8 mouse cellular contexts compared by ENCODE assay signal in genomic region chr5:33675964-33676363, GRCm38 (mm10). TPM values are rescaled to one million over a fixed set of nuclear protein-coding genes. Genes with fewer than 3 reads are reported as not detected.
A peak's percentile ranks its signal among the peaks of the same experiment; 100 is the strongest.
DNase-seq lines count a peak whose midpoint lies in the region; ATAC-seq and TF ChIP-seq lines count a peak whose summit lies in the region.

No protein-coding gene starts in this region.

- 8% methylated on average over 1 of the region's 1 CpGs for WGBS in heart, embryonic 13.5 days
- WGBS in embryonic facial prominence, embryonic 12.5 days: 0% methylated on average over 1 of the region's 1 CpGs

- no peak overlapping the region for H3K27ac ChIP-seq in heart, embryonic 13.5 days (replicated peaks)
- H3K27ac ChIP-seq in embryonic facial prominence, embryonic 12.5 days: no peak overlapping the region

- H3K4me2 ChIP-seq in heart, embryonic 13.5 days: no peak overlapping the region
- H3K4me2 ChIP-seq in embryonic facial prominence, embryonic 12.5 days (replicated peaks): no peak overlapping the region

- peak; percentile 90 for TF ChIP-seq CTCF in Patski (IDR thresholded peaks at IDR 0.05)

- peak overlapping the region; percentile 9; the same call in 1 of the 2 replicates for H3K9ac ChIP-seq in heart, embryonic 13.5 days
- H3K9ac ChIP-seq in embryonic facial prominence, embryonic 12.5 days: no peak overlapping the region

- no peaks in the 10 kb centered on the region for H3K27me3 ChIP-seq in heart, embryonic 13.5 days (replicated peaks)
- no peaks in the 10 kb centered on the region for H3K27me3 ChIP-seq in Patski
- no peaks in the 10 kb centered on the region for H3K27me3 ChIP-seq in embryonic facial prominence, embryonic 12.5 days

- peaks cover 9% of the 10 kb centered on the region for H3K4me1 ChIP-seq in heart, embryonic 13.5 days
- no peaks in the 10 kb centered on the region for H3K4me1 ChIP-seq in embryonic facial prominence, embryonic 12.5 days

- H3K4me3 ChIP-seq in heart, embryonic 13.5 days: no peak overlapping the region
- H3K4me3 ChIP-seq in embryonic facial prominence, embryonic 12.5 days: no peak overlapping the region

- H3K9me3 ChIP-seq in heart, embryonic 13.5 days: no peaks in the 10 kb centered on the region
- no peaks in the 10 kb centered on the region for H3K9me3 ChIP-seq in embryonic facial prominence, embryonic 12.5 days

- in situ Hi-C loops in Patski (cut with MboI; ENCODE audit: low pct_unique_long_range_greater_than_20kb): loop anchor here (5.0 to 10.0 kb wide), 2 partner anchors 66 to 259 kb away; partner anchors contain the start of gene Nelfa

- no peak for ATAC-seq in heart, embryonic 13.5 days (ENCODE audit: extremely low read depth, insufficient number of reproducible peaks, low FRiP score, low TSS enrichment)
- no peak for ATAC-seq in Patski
- ATAC-seq in embryonic facial prominence, embryonic 12.5 days (ENCODE audit: insufficient number of reproducible peaks, insufficient read depth, low FRiP score, low TSS enrichment): 0 out of 2 replicates have a peak, but pooled peaks have one; percentile 16

- H3K36me3 ChIP-seq in heart, embryonic 13.5 days: peaks cover 23% of the 10 kb centered on the region
- peaks cover 24% of the 10 kb centered on the region for H3K36me3 ChIP-seq in embryonic facial prominence, embryonic 12.5 days

- CTCF ChIA-PET in Patski (lab: Charles Lee): interaction anchor here (0.7 to 2.8 kb wide), 18 partner anchors 9 to 71 kb away, joined by 3 to 21 read pairs (median 4); partner anchors contain the start of gene Slbp

- no peak for DNase-seq in heart, adult 11 months
- DNase-seq in 416B (ENCODE audit: low read depth) (peak; percentile 65), Patski (ENCODE audit: low read depth, low spot score) (no peak)
- DNase-seq in kidney, postnatal 4 days: peak; percentile 86 to 88
- peak; percentile 77 for DNase-seq in mesoderm, embryonic 11.5 days (ENCODE audit: low read depth, low spot score)
- DNase-seq in urinary bladder, adult 2 months (ENCODE audit: low spot score): no peak

- POLR2A ChIA-PET in Patski (lab: Charles Lee): no interaction called here

RNA-seq across cellular contexts. Expression of gene Tmem129, which starts 17.7 kb away (rescaled TPM):
- 32.0 and 33.0 TPM in 2 replicates for polyA plus RNA-seq in heart, embryonic 13.5 days (2015; fragmentation: Nextera tagmentation; extraction: Ambion mirVana)
- polyA plus RNA-seq in Patski (2021): 40.5 TPM
- 40.7 and 43.3 TPM in 2 replicates for polyA plus RNA-seq in embryonic facial prominence, embryonic 12.5 days (2016; fragmentation: Nextera tagmentation; extraction: Ambion mirVana)
- 30.9 and 39.0 TPM in 2 replicates for polyA plus RNA-seq in urinary bladder, adult 2 months (2012; rRNA removed)

RNA-seq across cellular contexts. Expression of gene Tacc3, which starts 18.0 kb away (rescaled TPM):
- 122 and 125 TPM in 2 replicates for polyA plus RNA-seq in heart, embryonic 13.5 days (2015; fragmentation: Nextera tagmentation; extraction: Ambion mirVana)
- 63.4 TPM for polyA plus RNA-seq in Patski (2021)
- polyA plus RNA-seq in embryonic facial prominence, embryonic 12.5 days (2016; fragmentation: Nextera tagmentation; extraction: Ambion mirVana): 227 and 249 TPM in 2 replicates
- polyA plus RNA-seq in urinary bladder, adult 2 months (2012; rRNA removed): 6.6 and 6.9 TPM in 2 replicates

RNA-seq across cellular contexts. Expression of gene Slbp, which starts 23.6 kb away (rescaled TPM):
- polyA plus RNA-seq in heart, embryonic 13.5 days (2015; fragmentation: Nextera tagmentation; extraction: Ambion mirVana): 114 and 121 TPM in 2 replicates
- polyA plus RNA-seq in Patski (2021): 77.3 TPM
- polyA plus RNA-seq in embryonic facial prominence, embryonic 12.5 days (2016; fragmentation: Nextera tagmentation; extraction: Ambion mirVana): 265 and 270 TPM in 2 replicates
- 24.1 and 28.1 TPM in 2 replicates for polyA plus RNA-seq in urinary bladder, adult 2 months (2012; rRNA removed)

RNA-seq across cellular contexts. Expression of gene Fgfr3, which starts 45.5 kb away (rescaled TPM):
- polyA plus RNA-seq in heart, embryonic 13.5 days (2015; fragmentation: Nextera tagmentation; extraction: Ambion mirVana): 4.1 and 4.3 TPM in 2 replicates
- polyA plus RNA-seq in Patski (2021): 3.7 TPM
- polyA plus RNA-seq in embryonic facial prominence, embryonic 12.5 days (2016; fragmentation: Nextera tagmentation; extraction: Ambion mirVana): 13.4 and 19.5 TPM in 2 replicates
- 62.9 and 69.6 TPM in 2 replicates for polyA plus RNA-seq in urinary bladder, adult 2 months (2012; rRNA removed)

RNA-seq across cellular contexts. Expression of gene Gm9903, which starts 46.2 kb away (rescaled TPM):
- 0.83 and 1.2 TPM in 2 replicates for polyA plus RNA-seq in heart, embryonic 13.5 days (2015; fragmentation: Nextera tagmentation; extraction: Ambion mirVana)
- polyA plus RNA-seq in Patski (2021): 0.56 TPM
- 0.38 and 0.83 TPM in 2 replicates for polyA plus RNA-seq in embryonic facial prominence, embryonic 12.5 days (2016; fragmentation: Nextera tagmentation; extraction: Ambion mirVana)
- polyA plus RNA-seq in urinary bladder, adult 2 months (2012; rRNA removed): 1.0 and 1.1 TPM in 2 replicates

Comparison
In these comparisons a context has a peak if more than half of its experiments do, and no peak if none do; other contexts are left out.
1. DNase-seq: peak in 416B (single experiment), kidney, postnatal 4 days (2 of 2) and mesoderm, embryonic 11.5 days (single experiment); none in heart, adult 11 months (single experiment), Patski (single experiment) and urinary bladder, adult 2 months (single experiment).